Mouse (Mus musculus) stomach, embryonic 15.5 days (tissue): ENCODE measurements at regions not wholly inside any gene's neighbourhood (a gene's known extent, or its start where the extent isn't known, plus 50 kb on each side); places are given as distances from the start of the nearest gene placed in this dataset.

Experiments used
- ATAC-seq: fragments of 200-750 bp; cut with Nextera tagmentation; 2 replicates; pipeline ENCODE4 v1.8.0; 2017; ENCODE audit warnings: low read depth, moderate number of reproducible peaks, moderate TSS enrichment; ENCODE audit not compliant: insufficient read depth, low FRiP score
- H3K27ac ChIP-seq: fragments of 300-500 bp; sonication (generic); 2 replicates; pipeline ENCODE4 v1.5.1; 2015; ENCODE audit warnings: mild to moderate bottlenecking, inconsistent platforms
- H3K27me3 ChIP-seq: fragments of 300-500 bp; sonication (generic); replicated peaks from 2 replicates; pipeline ENCODE4 v1.6.1; 2015; ENCODE audit warnings: inconsistent platforms
- H3K36me3 ChIP-seq: fragments of 300-500 bp; sonication (generic); 2 replicates; pipeline ENCODE4 v1.6.1; 2015; ENCODE audit warnings: inconsistent platforms
- H3K4me1 ChIP-seq: fragments of 300-500 bp; sonication (generic); 2 replicates; pipeline ENCODE4 v1.6.1; 2015; ENCODE audit warnings: inconsistent platforms
- H3K4me2 ChIP-seq: fragments of 300-500 bp; sonication (generic); 2 replicates; pipeline ENCODE4 v1.6.1; 2015; ENCODE audit warnings: mild to moderate bottlenecking, inconsistent platforms
- H3K4me3 ChIP-seq: fragments of 300-500 bp; sonication (generic); replicated peaks from 2 replicates; pipeline ENCODE4 v1.5.1; 2015; ENCODE audit warnings: inconsistent platforms
- H3K9ac ChIP-seq: fragments of 300-500 bp; sonication (generic); 2 replicates; pipeline ENCODE4 v1.6.1; 2015; ENCODE audit warnings: inconsistent platforms
- H3K9me3 ChIP-seq: fragments of 300-500 bp; sonication (generic); 2 replicates; pipeline ENCODE4 v1.6.1; 2016; ENCODE audit warnings: inconsistent platforms
- WGBS: fragments of 180-500 bp; shearing (Covaris S2); methylation state at CpG from one replicate; pipeline ENCODE4 v1.1.7; 2015; 5-methylcytosine and 5-hydroxymethylcytosine counted together

GRCm38 (mm10) chr1:57470356-57470755 is 63.5 kb upstream of the Tyw5 start:
- no peak for ATAC-seq
- Histone ChIP-seq H3K4me2 (no peak overlapping the region), H3K36me3 (no peaks in the 10 kb centered on the region), H3K27me3 (no peaks in the 10 kb centered on the region), H3K4me1 (no peaks in the 10 kb centered on the region), H3K27ac (no peak overlapping the region), H3K9me3 (no peaks in the 10 kb centered on the region), H3K9ac (no peak overlapping the region), H3K4me3 (no peak overlapping the region)
- WGBS, result 96% methylated on average over 1 of the region's 1 CpGs

GRCm38 (mm10) chr1:57472235-57472634 is 65.3 kb upstream of the Tyw5 start:
- Histone ChIP-seq H3K36me3 (no peaks in the 10 kb centered on the region), H3K9ac (no peak overlapping the region), H3K4me1 (no peaks in the 10 kb centered on the region), H3K4me3 (no peak overlapping the region), H3K4me2 (no peak overlapping the region), H3K9me3 (no peaks in the 10 kb centered on the region), H3K27ac (no peak overlapping the region), H3K27me3 (no peaks in the 10 kb centered on the region)
- ATAC-seq, result no peak
- WGBS, result 55% methylated on average over 1 of the region's 1 CpGs

- 38% methylated on average over 1 of the region's 1 CpGs for WGBS
- H3K4me1 ChIP-seq, result no peaks in the 10 kb centered on the region
- no peak for ATAC-seq
These were observed 70.8 kb upstream of the Tyw5 start for GRCm38 (mm10) chr1:57477725-57478124.

GRCm38 (mm10) chr1:57478151-57478550 is 71.2 kb upstream of the Tyw5 start:
- ATAC-seq, result no peak

More at GRCm38 (mm10) chr1:57477725-57478124, 70.8 kb upstream of the Tyw5 start:
- H3K27me3 ChIP-seq, result no peaks in the 10 kb centered on the region
- H3K4me3 ChIP-seq, result no peak overlapping the region
- no peak overlapping the region for H3K9ac ChIP-seq
- H3K36me3 ChIP-seq, result no peaks in the 10 kb centered on the region
- no peak overlapping the region for H3K4me2 ChIP-seq
- no peaks in the 10 kb centered on the region for H3K9me3 ChIP-seq
- H3K27ac ChIP-seq, result no peak overlapping the region

GRCm38 (mm10) chr1:57478800-57479199 is 71.9 kb upstream of the Tyw5 start:
- no peak for ATAC-seq
- Histone ChIP-seq H3K9me3 (no peaks in the 10 kb centered on the region), H3K4me1 (no peaks in the 10 kb centered on the region), H3K27me3 (no peaks in the 10 kb centered on the region), H3K9ac (no peak overlapping the region), H3K27ac (no peak overlapping the region), H3K36me3 (no peaks in the 10 kb centered on the region), H3K4me3 (no peak overlapping the region), H3K4me2 (no peak overlapping the region)
- WGBS, result 89% methylated on average over 1 of the region's 1 CpGs

More at GRCm38 (mm10) chr1:57478151-57478550, 71.2 kb upstream of the Tyw5 start:
- H3K27ac ChIP-seq, result no peak overlapping the region
- H3K27me3 ChIP-seq, result no peaks in the 10 kb centered on the region
- no peaks in the 10 kb centered on the region for H3K9me3 ChIP-seq
- H3K9ac ChIP-seq, result no peak overlapping the region
- H3K36me3 ChIP-seq, result no peaks in the 10 kb centered on the region
- 60% methylated on average over 2 of the region's 2 CpGs for WGBS
- no peak overlapping the region for H3K4me2 ChIP-seq
- no peak overlapping the region for H3K4me3 ChIP-seq
- no peaks in the 10 kb centered on the region for H3K4me1 ChIP-seq

GRCm38 (mm10) chr1:57479566-57479965 is 72.7 kb upstream of the Tyw5 start:
- no peak for ATAC-seq
- H3K9ac ChIP-seq, result no peak overlapping the region
- H3K4me1 ChIP-seq, result no peaks in the 10 kb centered on the region
- peak overlapping the region; percentile 23; the same call in 1 of the 2 replicates for H3K27ac ChIP-seq
- no peaks in the 10 kb centered on the region for H3K36me3 ChIP-seq
- H3K4me3 ChIP-seq, result no peak overlapping the region
- WGBS, result 52% methylated on average over 4 of the region's 4 CpGs
- no peak overlapping the region for H3K4me2 ChIP-seq
- H3K9me3 ChIP-seq, result no peaks in the 10 kb centered on the region
- no peaks in the 10 kb centered on the region for H3K27me3 ChIP-seq

GRCm38 (mm10) chr1:57489176-57489575 is 82.3 kb upstream of the Tyw5 start:
- H3K9me3 ChIP-seq, result no peaks in the 10 kb centered on the region
- WGBS, result 51% methylated on average over 2 of the region's 2 CpGs
- H3K27me3 ChIP-seq, result no peaks in the 10 kb centered on the region
- H3K27ac ChIP-seq, result no peak overlapping the region
- no peak overlapping the region for H3K4me2 ChIP-seq
- ATAC-seq, result no peak
- H3K9ac ChIP-seq, result no peak overlapping the region
- no peaks in the 10 kb centered on the region for H3K36me3 ChIP-seq
- no peak overlapping the region for H3K4me3 ChIP-seq
- H3K4me1 ChIP-seq, result no peaks in the 10 kb centered on the region

GRCm38 (mm10) chr1:57489588-57489987 is 82.7 kb upstream of the Tyw5 start:
- Histone ChIP-seq H3K27ac (no peak overlapping the region), H3K4me2 (no peak overlapping the region), H3K9ac (no peak overlapping the region), H3K27me3 (no peaks in the 10 kb centered on the region), H3K36me3 (no peaks in the 10 kb centered on the region), H3K9me3 (no peaks in the 10 kb centered on the region), H3K4me3 (no peak overlapping the region), H3K4me1 (no peaks in the 10 kb centered on the region)
- 63% methylated on average over 6 of the region's 6 CpGs for WGBS
- no peak for ATAC-seq

- H3K27me3 ChIP-seq, result no peaks in the 10 kb centered on the region
- no peak overlapping the region for H3K4me2 ChIP-seq
- 40% methylated on average over 4 of the region's 4 CpGs for WGBS
- no peaks in the 10 kb centered on the region for H3K9me3 ChIP-seq
- no peaks in the 10 kb centered on the region for H3K4me1 ChIP-seq
- ATAC-seq, result no peak
- H3K9ac ChIP-seq, result no peak overlapping the region
- no peaks in the 10 kb centered on the region for H3K36me3 ChIP-seq
- no peak overlapping the region for H3K27ac ChIP-seq
- H3K4me3 ChIP-seq, result no peak overlapping the region
These were observed 83.1 kb upstream of the Tyw5 start for GRCm38 (mm10) chr1:57490021-57490420.

GRCm38 (mm10) chr1:57492696-57493095 is 85.8 kb upstream of the Tyw5 start:
- ATAC-seq, result no peak
- Histone ChIP-seq H3K9me3 (no peaks in the 10 kb centered on the region), H3K4me1 (no peaks in the 10 kb centered on the region), H3K4me2 (no peak overlapping the region), H3K27ac (no peak overlapping the region), H3K27me3 (no peaks in the 10 kb centered on the region), H3K9ac (no peak overlapping the region), H3K36me3 (no peaks in the 10 kb centered on the region), H3K4me3 (no peak overlapping the region)
- WGBS, result 67% methylated on average over 2 of the region's 2 CpGs

- H3K9ac ChIP-seq, result no peak overlapping the region
- ATAC-seq, result no peak
- H3K4me1 ChIP-seq, result no peaks in the 10 kb centered on the region
- no peaks in the 10 kb centered on the region for H3K27me3 ChIP-seq
- no peak overlapping the region for H3K4me2 ChIP-seq
- H3K4me3 ChIP-seq, result no peak overlapping the region
- no peak overlapping the region for H3K27ac ChIP-seq
- H3K36me3 ChIP-seq, result no peaks in the 10 kb centered on the region
- H3K9me3 ChIP-seq, result no peaks in the 10 kb centered on the region
- WGBS, result 59% methylated on average over 8 of the region's 8 CpGs
These were observed 90.7 kb upstream of the Tyw5 start for GRCm38 (mm10) chr1:57497489-57498037.

GRCm38 (mm10) chr1:57510359-57511120 is 103.6 kb upstream of the Tyw5 start:
- ATAC-seq, result no peak
- H3K9me3 ChIP-seq, result no peaks in the 10 kb centered on the region
- H3K9ac ChIP-seq, result no peak overlapping the region
- H3K27me3 ChIP-seq, result no peaks in the 10 kb centered on the region
- H3K4me1 ChIP-seq, result 0 out of 2 replicates have a peak, but pooled peaks cover 3% of the 10 kb centered on the region
- WGBS, result 57% methylated on average over 8 of the region's 9 CpGs
- H3K27ac ChIP-seq, result no peak overlapping the region; the same call in 1 of the 2 replicates
- H3K4me3 ChIP-seq, result no peak overlapping the region
- H3K4me2 ChIP-seq, result no peak overlapping the region
- no peaks in the 10 kb centered on the region for H3K36me3 ChIP-seq
